Comparison of ENCODE assay signal across 8 mouse cellular contexts in genomic region chr13:29210159-29211021, GRCm38 (mm10).
DNase-seq lines count a peak whose midpoint lies in the region; ATAC-seq and TF ChIP-seq lines count a peak whose summit lies in the region.

No protein-coding gene starts in this region.

- DNase-seq in cerebellum, adult 11 months = peak; percentile 6
- no peak for DNase-seq in cerebellum, adult 8-10 months
- DNase-seq in embryo, embryonic 9.5 days (ENCODE audit: extremely low spot score) = peak; percentile 70
- DNase-seq in intestine, embryonic 14.5 days (ENCODE audit: low spot score) = peak; percentile 68
- no peak for DNase-seq in liver, embryonic 14.5 days (ENCODE audit: low read depth in 3 of 3, low spot score in 3 of 3)
- DNase-seq in neural tube, embryonic 10.5 days (ENCODE audit: extremely low spot score, low spot score) = peak; percentile 62
- no peak for DNase-seq in MN1 (ENCODE audit: low spot score)
- no peak for DNase-seq in adrenal gland, postnatal 25 days

- no peak for TF ChIP-seq CTCF in liver, embryonic 14.5 days (IDR thresholded peaks at IDR 0.05; ENCODE audit: low read depth)

- WGBS in intestine, embryonic 14.5 days = 5% methylated on average over 27 of the region's 27 CpGs
- WGBS in liver, embryonic 14.5 days (ENCODE audit: insufficient replicate concordance) = 5% methylated on average over 27 of the region's 27 CpGs

- no peaks in the 10 kb centered on the region for H3K36me3 ChIP-seq in intestine, embryonic 14.5 days (ENCODE audit: control insufficient read depth, insufficient read depth, low read length)
- H3K36me3 ChIP-seq in liver, embryonic 14.5 days (replicated peaks; ENCODE audit: control insufficient read depth, insufficient read depth, low read depth) = no peaks in the 10 kb centered on the region

- H3K9ac ChIP-seq in intestine, embryonic 14.5 days (ENCODE audit: low read length) = peak overlapping the region; percentile 42
- no peak overlapping the region for H3K9ac ChIP-seq in liver, embryonic 14.5 days (replicated peaks)

- peak; percentile 91 for ATAC-seq in intestine, embryonic 14.5 days (replicated peaks; ENCODE audit: low FRiP score, low TSS enrichment, low read depth)
- no peak for ATAC-seq in liver, embryonic 14.5 days (ENCODE audit: insufficient read depth)

- H3K4me3 ChIP-seq in intestine, embryonic 14.5 days (ENCODE audit: low read depth, low read length) = peak overlapping the region; percentile 34
- peak overlapping the region; percentile 1 to 18; a peak in 2 of 4 replicates for H3K4me3 ChIP-seq in liver, embryonic 14.5 days (ENCODE audit: insufficient read depth in 1 of 2, low read depth in 2 of 2, low read length in 2 of 2)

- H3K4me2 ChIP-seq in intestine, embryonic 14.5 days (ENCODE audit: low read length) = peak overlapping the region; percentile 61
- peak overlapping the region; percentile 54 for H3K4me2 ChIP-seq in liver, embryonic 14.5 days (ENCODE audit: low read depth)

- peak overlapping the region; percentile 73 for H3K27ac ChIP-seq in intestine, embryonic 14.5 days (ENCODE audit: low read depth)
- H3K27ac ChIP-seq in liver, embryonic 14.5 days = no peak overlapping the region

- no peaks in the 10 kb centered on the region for H3K9me3 ChIP-seq in intestine, embryonic 14.5 days (ENCODE audit: control insufficient read depth, low read length)
- no peaks in the 10 kb centered on the region for H3K9me3 ChIP-seq in liver, embryonic 14.5 days (ENCODE audit: control insufficient read depth, low read length)

- H3K27me3 ChIP-seq in intestine, embryonic 14.5 days (replicated peaks; ENCODE audit: control insufficient read depth, insufficient read depth, low read length) = no peaks in the 10 kb centered on the region
- no peaks in the 10 kb centered on the region for H3K27me3 ChIP-seq in liver, embryonic 14.5 days (ENCODE audit: control insufficient read depth, insufficient read depth, low read length)

- TF ChIP-seq EP300 in liver, embryonic 14.5 days (IDR thresholded peaks at IDR 0.05; ENCODE audit: low read depth) = no peak

- 0 out of 2 replicates have a peak, but pooled peaks cover 7% of the 10 kb centered on the region for H3K4me1 ChIP-seq in intestine, embryonic 14.5 days (replicated peaks; ENCODE audit: control insufficient read depth, insufficient read depth, low read length)
- no peaks in the 10 kb centered on the region for H3K4me1 ChIP-seq in liver, embryonic 14.5 days (replicated peaks; ENCODE audit: control insufficient read depth in 2 of 2, insufficient read depth in 2 of 2, low read length in 1 of 2)

Comparison
In these comparisons a context has a peak if more than half of its experiments do, and no peak if none do; other contexts are left out.
1. DNase-seq: peak in cerebellum, adult 11 months (single experiment), embryo, embryonic 9.5 days (single experiment), intestine, embryonic 14.5 days (single experiment) and neural tube, embryonic 10.5 days (single experiment); none in cerebellum, adult 8-10 months (single experiment), liver, embryonic 14.5 days (0 of 3), MN1 (single experiment) and adrenal gland, postnatal 25 days (single experiment).